Mouse (Mus musculus) C2C12 (cell line): Measurements from ENCODE around the gene Pot1b.

Experiments used
- CTCF ChIP-seq: IDR thresholded peaks from one replicate; pipeline ENCODE4 v1.5.1; 2011; ENCODE audit not compliant: control insufficient read depth, insufficient read depth, insufficient read length
- MYOD1 ChIP-seq: IDR thresholded peaks from one replicate; pipeline ENCODE4 v1.6.1; 2011; ENCODE audit warnings: low read depth; ENCODE audit not compliant: control insufficient read depth, insufficient read length
- USF1 ChIP-seq: IDR thresholded peaks from one replicate; pipeline ENCODE4 v1.6.1; 2011; ENCODE audit warnings: low read depth, mild to moderate bottlenecking, control low read depth, moderate library complexity

DNA sequence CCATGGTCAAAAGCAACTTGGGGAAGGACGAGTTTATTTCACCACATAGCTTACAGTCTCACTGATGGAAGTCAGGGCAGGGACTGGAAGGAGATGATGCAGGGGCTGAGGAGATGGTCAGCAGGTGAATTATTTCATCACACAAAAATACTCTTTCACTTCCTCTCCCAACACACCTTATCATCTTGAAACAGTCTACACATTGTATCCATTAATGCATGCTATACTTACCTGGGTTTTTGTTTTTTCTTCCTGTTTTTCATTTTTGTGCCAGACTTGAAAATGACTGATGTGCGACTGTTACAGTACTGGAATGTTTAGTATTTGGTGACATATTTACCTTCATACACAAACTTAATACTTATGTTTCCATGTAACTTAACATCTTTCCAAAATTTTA lies 13.0 kb downstream of the Pot1b start:
- no peak for TF ChIP-seq CTCF
- TF ChIP-seq USF1 = no peak
- TF ChIP-seq MYOD1 = no peak
